ENCODE assay signal across 20 mouse cellular contexts in genomic region chr3:149223776-149224175, GRCm38 (mm10).
DNase-seq lines count a peak whose midpoint lies in the region; ATAC-seq and TF ChIP-seq lines count a peak whose summit lies in the region.
"Had no signal": no experiment of that assay in that cellular context is flagged by ENCODE, and none has a peak within 500 bp of the region (broad histone marks: within the 10 kb centered on the region; RNA-seq: fewer than 3 reads in every experiment).

No protein-coding gene starts in this region.

- DNase-seq in frontal cortex, postnatal 14 days (ENCODE audit: low spot score in 2 of 2): no peak
- peak; percentile 55 for DNase-seq in heart, embryonic 10.5 days (ENCODE audit: low spot score)
- no peak for DNase-seq in heart, postnatal 25 days (ENCODE audit: low spot score)
- DNase-seq in kidney, adult 2 months: no peak
- DNase-seq in kidney, postnatal 36 days: no peak
- DNase-seq in brain, adult 2 months (ENCODE audit: low read depth, low spot score): peak; percentile 57
- DNase-seq: adrenal gland, adult 2 months; adrenal gland, adult 8-10 months; adrenal gland, postnatal 36 days; B cell, adult 2 months; cerebellum, adult 11 months; cerebellum, adult 11-12 months; cerebellum, adult 18-20 months had no signal

- H3K4me1 ChIP-seq in heart, embryonic 10.5 days: peaks cover 13% of the 10 kb centered on the region; the same call in 1 of the 2 replicates
- H3K4me1 ChIP-seq in kidney, adult 2 months (ENCODE audit: control insufficient read depth, insufficient read depth, low read length): peaks cover 17% of the 10 kb centered on the region
- peaks cover 13% of the 10 kb centered on the region for H3K4me1 ChIP-seq in forebrain, embryonic 16.5 days (replicated peaks; ENCODE audit: control insufficient read depth, insufficient read depth, low read length)

- no peak overlapping the region for H3K4me3 ChIP-seq in heart, embryonic 10.5 days
- no peak overlapping the region for H3K4me3 ChIP-seq in kidney, adult 2 months (ENCODE audit: insufficient read depth, low read depth, low read length)
- H3K4me3 ChIP-seq in forebrain, embryonic 16.5 days (replicated peaks; ENCODE audit: low read length): no peak overlapping the region

- H3K4me2 ChIP-seq in forebrain, embryonic 16.5 days (ENCODE audit: low read length): no peak overlapping the region

- H3K27ac ChIP-seq in heart, embryonic 10.5 days: no peak overlapping the region
- 0 out of 2 replicates have a peak overlapping the region, but pooled peaks have one; percentile 8 for H3K27ac ChIP-seq in kidney, adult 2 months (ENCODE audit: insufficient read depth, low read depth, low read length)
- H3K27ac ChIP-seq in forebrain, embryonic 16.5 days (ENCODE audit: low read length): no peak overlapping the region

- TF ChIP-seq CTCF in kidney, adult 2 months (conservative IDR thresholded peaks at IDR 0.05; ENCODE audit: insufficient read depth, insufficient read length, low read depth, low read length): no peak

- peak; percentile 5; the same call in 1 of the 2 replicates for ATAC-seq in frontal cortex, adult (ENCODE audit: low TSS enrichment)
- ATAC-seq in forebrain, embryonic 16.5 days: no peak
- ATAC-seq: activated CD4-positive, CD25-positive, alpha-beta regulatory T cell, adult 4 months; CD4-positive, CD25-positive, alpha-beta regulatory T cell, adult 4 months; Patski had no signal

- H3K9ac ChIP-seq in forebrain, embryonic 16.5 days (replicated peaks; ENCODE audit: low read depth, low read length): no peak overlapping the region

- intact Hi-C loops in heart, postnatal 25 days (cut with DNase I): no loop called here

- no peaks in the 10 kb centered on the region for H3K27me3 ChIP-seq in heart, embryonic 10.5 days (ENCODE audit: insufficient read depth, poor library complexity, severe bottlenecking)
- no peaks in the 10 kb centered on the region for H3K27me3 ChIP-seq in kidney, adult 2 months (replicated peaks; ENCODE audit: control insufficient read depth, insufficient read depth, low read length)
- H3K27me3 ChIP-seq in forebrain, embryonic 16.5 days (replicated peaks; ENCODE audit: control insufficient read depth, insufficient read depth, low read length): no peaks in the 10 kb centered on the region
- H3K27me3 ChIP-seq: CH12.LX, Patski had no signal

- H3K36me3 ChIP-seq in heart, embryonic 10.5 days: no peaks in the 10 kb centered on the region
- H3K36me3 ChIP-seq in kidney, adult 2 months (ENCODE audit: control insufficient read depth, insufficient read depth, low read length): no peaks in the 10 kb centered on the region
- no peaks in the 10 kb centered on the region for H3K36me3 ChIP-seq in forebrain, embryonic 16.5 days (ENCODE audit: control insufficient read depth, insufficient read depth)
- H3K36me3 ChIP-seq: G1E had no signal

- no peak for TF ChIP-seq POLR2A in kidney, adult 2 months (IDR thresholded peaks at IDR 0.05; ENCODE audit: low read depth, low read length)

- no peaks in the 10 kb centered on the region for H3K9me3 ChIP-seq in heart, embryonic 10.5 days
- no peaks in the 10 kb centered on the region for H3K9me3 ChIP-seq in forebrain, embryonic 16.5 days (ENCODE audit: control insufficient read depth, low read length)

- 87% methylated on average over 5 of the region's 5 CpGs for WGBS in heart, embryonic 10.5 days
- 93% methylated on average over 5 of the region's 5 CpGs for WGBS in kidney, adult 2 months
- 90% methylated on average over 5 of the region's 5 CpGs for WGBS in forebrain, embryonic 16.5 days

Comparison
In these comparisons a context has a peak if more than half of its experiments do, and no peak if none do; other contexts are left out.
1. DNase-seq: peak in heart, embryonic 10.5 days (single experiment) and brain, adult 2 months (single experiment); none in frontal cortex, postnatal 14 days (0 of 2), heart, postnatal 25 days (single experiment), kidney, adult 2 months (single experiment) and kidney, postnatal 36 days (0 of 2).